Mouse (Mus musculus): ENCODE results near the gene Cdh18.
"Not testable (repeated sequence)": the region's sequence is repeated elsewhere in the genome, so short reads cannot be mapped to it uniquely, and the experiment has no call there.

The Cdh18 gene

GRCm38 (mm10) chr15:22947234-22947633, 398.4 kb downstream of the Cdh18 start:
- no peak for DNase-seq (ENCODE audit: extremely low spot score)

- no peak for DNase-seq (ENCODE audit: extremely low spot score)
Measured at GRCm38 (mm10) chr15:22969424-22969823, 420.6 kb downstream of the Cdh18 start.

GRCm38 (mm10) chr15:22980136-22980535, 431.3 kb downstream of the Cdh18 start:
- no peak for DNase-seq (ENCODE audit: extremely low spot score)

GRCm38 (mm10) chr15:22984647-22985046, 435.8 kb downstream of the Cdh18 start:
- DNase-seq (ENCODE audit: extremely low spot score) = no peak

- no peak for DNase-seq (ENCODE audit: extremely low spot score)
Measured at GRCm38 (mm10) chr15:23016680-23017079, 467.9 kb downstream of the Cdh18 start.

- DNase-seq (ENCODE audit: extremely low spot score) = no peak
Measured at GRCm38 (mm10) chr15:23021151-23021550, 472.3 kb downstream of the Cdh18 start.

GRCm38 (mm10) chr15:23022635-23023034, 473.8 kb downstream of the Cdh18 start:
- DNase-seq (ENCODE audit: extremely low spot score) = no peak

GRCm38 (mm10) chr15:23035551-23036207, 486.9 kb downstream of the Cdh18 start:
- peak; percentile 46 for DNase-seq (ENCODE audit: extremely low spot score)

GRCm38 (mm10) chr15:23036208-23037065, 487.6 kb downstream of the Cdh18 start:
- peak; percentile 67 for DNase-seq (ENCODE audit: extremely low spot score)

- DNase-seq (ENCODE audit: extremely low spot score) = no peak
Measured at GRCm38 (mm10) chr15:23037561-23037960, 488.7 kb downstream of the Cdh18 start.

- DNase-seq (ENCODE audit: extremely low spot score) = no peak
Measured at GRCm38 (mm10) chr15:23046127-23046785, 497.4 kb downstream of the Cdh18 start.

GRCm38 (mm10) chr15:23052006-23052405, 503.2 kb downstream of the Cdh18 start:
- DNase-seq (ENCODE audit: extremely low spot score) = no peak

GRCm38 (mm10) chr15:23085326-23085725, 536.5 kb downstream of the Cdh18 start:
- not testable (repeated sequence) for DNase-seq (ENCODE audit: extremely low spot score)

GRCm38 (mm10) chr15:23087535-23087934, 538.7 kb downstream of the Cdh18 start:
- DNase-seq (ENCODE audit: extremely low spot score) = no peak

- DNase-seq (ENCODE audit: extremely low spot score) = no peak
Measured at GRCm38 (mm10) chr15:23096601-23097000, 547.8 kb downstream of the Cdh18 start.

- no peak for DNase-seq (ENCODE audit: extremely low spot score)
Measured at GRCm38 (mm10) chr15:23104668-23105380, 556.0 kb downstream of the Cdh18 start.

- no peak for DNase-seq (ENCODE audit: extremely low spot score)
Measured at GRCm38 (mm10) chr15:23134950-23135715, 586.3 kb downstream of the Cdh18 start.

- no peak for DNase-seq (ENCODE audit: extremely low spot score)
Measured at GRCm38 (mm10) chr15:23136971-23137370, 588.1 kb downstream of the Cdh18 start.

- DNase-seq (ENCODE audit: extremely low spot score) = not testable (repeated sequence)
Measured at GRCm38 (mm10) chr15:23142907-23143306, 594.1 kb downstream of the Cdh18 start.

- DNase-seq (ENCODE audit: extremely low spot score) = no peak
Measured at GRCm38 (mm10) chr15:23155883-23156282, 607.1 kb downstream of the Cdh18 start.

- no peak for DNase-seq (ENCODE audit: extremely low spot score)
Measured at GRCm38 (mm10) chr15:23164869-23165268, 616.0 kb downstream of the Cdh18 start.
